Mouse (Mus musculus) heart, postnatal 0 days (tissue): ENCODE data around the gene Sec11a. TPM values are rescaled to one million over a fixed set of nuclear protein-coding genes. Genes with fewer than 3 reads are reported as not detected.

ENCODE experiments used
- ATAC-seq: fragments of 200-750 bp; cut with Nextera tagmentation; 2 replicates; pipeline ENCODE4 v1.8.0; 2017; ENCODE audit warnings: low read depth, moderate number of reproducible peaks, moderate library complexity; ENCODE audit not compliant: insufficient read depth
- DNase-seq: peaks from one replicate; pipeline ENCODE4 v3.0.0-alpha.2; 2016; ENCODE audit warnings: low spot score
- H3K27ac ChIP-seq: fragments of 300-500 bp; sonication (generic); 2 replicates; pipeline ENCODE4 v1.5.1; 2014; ENCODE audit warnings: low read depth, mild to moderate bottlenecking
- H3K27me3 ChIP-seq: fragments of 300-500 bp; sonication (generic); 2 replicates; pipeline ENCODE4 v1.6.1; 2014; ENCODE audit warnings: low read length, mixed read lengths; ENCODE audit not compliant: control insufficient read depth, insufficient read depth
- H3K36me3 ChIP-seq: fragments of 300-500 bp; sonication (generic); replicated peaks from 2 replicates; pipeline ENCODE4 v1.6.1; 2014; ENCODE audit warnings: low read length, mixed read lengths; ENCODE audit not compliant: control insufficient read depth, insufficient read depth
- H3K4me1 ChIP-seq: fragments of 300-500 bp; sonication (generic); 2 replicates; pipeline ENCODE4 v1.6.1; 2014; ENCODE audit warnings: antibody characterized with exemption; ENCODE audit not compliant: control insufficient read depth, insufficient read depth
- H3K4me2 ChIP-seq: fragments of 300-500 bp; sonication (generic); 2 replicates; pipeline ENCODE4 v1.6.1; 2014; ENCODE audit warnings: low read depth, mild to moderate bottlenecking, low read length, moderate library complexity
- H3K4me3 ChIP-seq: fragments of 300-500 bp; sonication (generic); 2 replicates; pipeline ENCODE4 v1.5.1; 2014; ENCODE audit warnings: low read depth, low read length
- H3K9ac ChIP-seq: fragments of 300-500 bp; sonication (generic); replicated peaks from 2 replicates; pipeline ENCODE4 v1.6.1; 2014; ENCODE audit warnings: low read depth, low read length, mixed read lengths
- H3K9me3 ChIP-seq: fragments of 300-500 bp; sonication (generic); replicated peaks from 2 replicates; pipeline ENCODE4 v1.6.1; 2016; ENCODE audit warnings: low read length; ENCODE audit not compliant: control insufficient read depth
- CTCF ChIP-seq: IDR thresholded peaks from 2 replicates; pipeline ENCODE4 v1.5.1; 2016; ENCODE audit warnings: antibody characterized with exemption, control low read depth, low read depth
- EP300 ChIP-seq: IDR thresholded peaks from 2 replicates; pipeline ENCODE4 v1.6.1; 2016; ENCODE audit warnings: antibody characterized with exemption, low read depth
- WGBS: fragments of 180-500 bp; shearing (Covaris S2); extraction: QIAGEN DNeasy Blood & Tissue Kit; methylation state at CpG from one replicate; pipeline ENCODE4 v1.1.7; 2014; 5-methylcytosine and 5-hydroxymethylcytosine counted together
- polyA plus RNA-seq: library from polyadenylated mRNA; unstranded; fragments of >200 nt; fragmentation: Nextera tagmentation; extraction: Ambion mirVana; gene quantifications from 2 replicates; pipeline ENCODE4 v1.2.1, GENCODE M21; 2015
- total RNA-seq: library from RNA; depleted of rRNA; stranded (reverse); fragments of >200 nt; gene quantifications from 2 replicates; pipeline ENCODE4 v1.2.3, GENCODE M21; 2014; ENCODE audit warnings: low replicate concordance

Sec11a gene
- total and polyA plus RNA-seq, 2 experiments from 2014 or later, result 79.2 to 104 TPM

GRCm38 (mm10) chr7:80917916-80918465 lies 29.6 kb downstream of the Sec11a start:
- no peaks in the 10 kb centered on the region for H3K9me3 ChIP-seq
- ATAC-seq (no peak), DNase-seq (no peak)
- H3K4me3 ChIP-seq, result no peak overlapping the region
- no peaks in the 10 kb centered on the region for H3K4me1 ChIP-seq
- no peak overlapping the region for H3K9ac ChIP-seq
- WGBS, result 72% methylated on average over 4 of the region's 4 CpGs
- no peaks in the 10 kb centered on the region for H3K27me3 ChIP-seq
- no peak overlapping the region for H3K27ac ChIP-seq
- peaks cover 64% of the 10 kb centered on the region for H3K36me3 ChIP-seq
- TF ChIP-seq CTCF, result no peak
- TF ChIP-seq EP300, result no peak
- H3K4me2 ChIP-seq, result no peak overlapping the region

- no peak overlapping the region for H3K9ac ChIP-seq
- H3K9me3 ChIP-seq, result no peaks in the 10 kb centered on the region
- WGBS, result 79% methylated on average over 8 of the region's 8 CpGs
- H3K4me3 ChIP-seq, result no peak overlapping the region
- ATAC-seq, result no peak
- H3K27me3 ChIP-seq, result no peaks in the 10 kb centered on the region
- H3K27ac ChIP-seq, result no peak overlapping the region
- TF ChIP-seq CTCF, result no peak
- TF ChIP-seq EP300, result no peak
- H3K4me1 ChIP-seq, result no peaks in the 10 kb centered on the region
- peaks cover 55% of the 10 kb centered on the region for H3K36me3 ChIP-seq
- no peak for DNase-seq
- no peak overlapping the region for H3K4me2 ChIP-seq
Observed at GRCm38 (mm10) chr7:80912496-80912895, 35.1 kb downstream of the Sec11a start.

GRCm38 (mm10) chr7:80911053-80911452 lies 36.5 kb downstream of the Sec11a start:
- H3K9me3 ChIP-seq, result no peaks in the 10 kb centered on the region
- no peak overlapping the region for H3K27ac ChIP-seq
- no peak overlapping the region for H3K4me3 ChIP-seq
- no peaks in the 10 kb centered on the region for H3K27me3 ChIP-seq
- no peaks in the 10 kb centered on the region for H3K4me1 ChIP-seq
- TF ChIP-seq CTCF, result no peak
- H3K4me2 ChIP-seq, result no peak overlapping the region
- ATAC-seq, result no peak
- DNase-seq, result no peak
- peaks cover 41% of the 10 kb centered on the region for H3K36me3 ChIP-seq
- 79% methylated on average over 7 of the region's 7 CpGs for WGBS
- H3K9ac ChIP-seq, result no peak overlapping the region

GRCm38 (mm10) chr7:80904921-80905515 lies 42.6 kb downstream of the Sec11a start, which contains the start of gene Nmb:
Gene Nmb, minus strand, starts transcription at chr7:80905076.
- Histone ChIP-seq H3K36me3 (no peaks in the 10 kb centered on the region), H3K27ac (no peak within 1 kb of the TSS), H3K9me3 (no peaks in the 10 kb centered on the region), H3K27me3 (no peaks in the 10 kb centered on the region), H3K4me3 (peak within 1 kb of the TSS; percentile 51), H3K9ac (peak within 1 kb of the TSS; percentile 51; the same call in 1 of the 2 replicates), H3K4me1 (peaks cover 18% of the 10 kb centered on the region), H3K4me2 (peak within 1 kb of the TSS; percentile 82)
- 3% methylated on average over 19 of the region's 19 CpGs for WGBS
- peak; percentile 61 for DNase-seq
- TF ChIP-seq CTCF (no peak), EP300 (no peak)
- peak; percentile 49 for ATAC-seq

- Histone ChIP-seq H3K9ac (no peak overlapping the region), H3K9me3 (no peaks in the 10 kb centered on the region), H3K4me2 (peak overlapping the region; percentile 82; the same call in 1 of the 2 replicates)
Observed at GRCm38 (mm10) chr7:80903625-80904422, 43.8 kb downstream of the Sec11a start.

More at GRCm38 (mm10) chr7:80903625-80904422, 43.8 kb downstream of the Sec11a start:
- Histone ChIP-seq H3K27ac (no peak overlapping the region), H3K36me3 (no peaks in the 10 kb centered on the region), H3K27me3 (no peaks in the 10 kb centered on the region), H3K4me1 (peaks cover 18% of the 10 kb centered on the region), H3K4me3 (no peak overlapping the region; the same call in 1 of the 2 replicates)
- no peak for ATAC-seq
- WGBS, result 88% methylated on average over 11 of the region's 11 CpGs
- TF ChIP-seq EP300 (no peak), CTCF (no peak)
- DNase-seq, result no peak
